Mouse (Mus musculus): ENCODE results near the gene Rnasek.

DNA sequence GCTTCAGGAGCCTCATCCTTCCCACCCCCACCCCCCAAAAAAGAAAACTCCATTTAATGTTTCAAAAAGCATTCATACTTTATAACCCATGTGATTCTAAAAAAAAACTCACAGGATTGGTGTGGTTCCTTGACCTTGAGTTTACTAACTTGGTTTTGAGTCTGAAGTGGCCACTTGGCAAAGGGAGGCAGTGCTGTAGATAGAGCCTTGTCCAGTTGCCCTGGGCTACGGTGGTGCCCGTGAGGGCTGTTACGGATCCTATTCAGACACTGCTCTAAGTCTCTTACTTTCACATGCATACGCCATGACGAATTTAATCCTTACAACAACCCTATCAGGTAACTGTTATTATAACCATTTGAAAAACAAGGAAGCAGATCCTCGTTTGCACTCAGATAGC lies 27.7 kb downstream of the Rnasek start:
- TF ChIP-seq POLR2A (IDR thresholded peaks at IDR 0.05; ENCODE audit: insufficient read depth, low read length) (no peak), EP300 (IDR thresholded peaks at IDR 0.05; ENCODE audit: insufficient read depth, low read depth, low read length) (no peak), CTCF (IDR thresholded peaks at IDR 0.05; ENCODE audit: low read depth, low read length) (no peak)
